Mouse (Mus musculus): ENCODE measurements around the gene Mpzl2. TPM values are rescaled to one million over a fixed set of nuclear protein-coding genes. Genes with fewer than 3 reads are reported as not detected.

Gene Mpzl2
- polyA plus RNA-seq, 1 experiment from 2014 or later: 13.3 TPM

DNA sequence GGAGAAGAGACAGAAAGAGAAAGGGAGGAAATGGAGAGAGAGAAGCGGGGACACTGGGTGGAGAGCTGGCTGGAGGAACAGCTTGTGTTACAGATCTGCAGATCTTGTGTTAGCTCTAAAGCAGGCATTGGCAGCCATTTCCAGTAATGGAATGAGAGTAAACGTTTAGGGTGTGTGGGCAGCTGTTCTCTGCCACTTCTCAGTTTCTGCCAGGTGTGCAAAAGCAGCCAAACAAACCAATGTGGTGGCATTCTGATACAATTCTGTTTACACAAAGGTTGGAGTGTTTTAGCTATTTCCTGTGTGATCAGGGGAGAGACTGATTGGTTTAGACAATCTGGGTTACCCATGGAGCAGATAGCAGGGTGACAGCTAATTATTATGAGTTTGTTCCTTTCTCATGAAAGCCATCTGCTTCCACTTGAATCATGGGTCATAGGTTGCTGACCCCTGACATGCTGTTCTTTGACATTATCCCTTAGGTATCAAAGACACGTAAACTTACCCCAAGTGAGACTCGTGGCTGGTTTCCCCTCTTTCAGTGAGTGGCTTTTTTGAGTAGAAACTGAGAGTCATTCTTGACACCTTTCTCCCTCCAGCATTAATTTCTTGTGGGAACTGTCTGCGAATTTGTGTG is 18.8 kb downstream of the Mpzl2 start:
- ATAC-seq (ENCODE audit: low read depth): no peak
- Histone ChIP-seq H3K27ac (replicated peaks; ENCODE audit: low read depth, low read length) (no peak overlapping the region), H3K4me3 (ENCODE audit: low read depth, low read length) (no peak overlapping the region), H3K9me3 (ENCODE audit: control insufficient read depth, low read length) (no peaks in the 10 kb centered on the region), H3K36me3 (ENCODE audit: control insufficient read depth, insufficient read depth, low read length) (no peaks in the 10 kb centered on the region), H3K4me1 (ENCODE audit: control insufficient read depth, insufficient read depth, low read length) (no peaks in the 10 kb centered on the region), H3K4me2 (ENCODE audit: low read depth, low read length) (no peak overlapping the region), H3K27me3 (replicated peaks; ENCODE audit: control insufficient read depth, insufficient read depth, low read length) (peaks cover 4% of the 10 kb centered on the region; the same call in 1 of the 2 replicates), H3K9ac (ENCODE audit: low read depth, low read length) (no peak overlapping the region)
- 19% methylated on average over 5 of the region's 5 CpGs for WGBS
- DNase-seq (ENCODE audit: low spot score): no peak

DNA sequence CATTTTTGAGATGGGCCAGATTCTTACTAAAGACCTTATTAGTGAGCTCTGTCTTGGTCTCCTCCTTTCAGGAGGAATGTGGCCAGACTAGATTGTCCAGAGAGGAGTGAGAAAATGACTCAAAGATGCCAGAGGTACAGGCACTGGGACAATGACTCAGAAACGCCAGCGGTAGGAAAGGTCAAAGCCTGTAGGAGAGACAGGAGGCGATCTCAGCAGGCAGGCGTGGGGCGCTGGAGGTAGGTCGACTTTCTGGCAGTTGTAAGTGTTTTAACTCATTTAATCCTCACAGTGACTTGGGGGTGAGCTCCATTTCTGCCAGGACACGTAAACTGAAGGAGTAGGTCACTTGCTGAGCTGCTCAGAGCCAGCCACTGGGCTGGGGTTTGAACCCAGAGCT is 20.6 kb downstream of the Mpzl2 start:
- H3K9ac ChIP-seq (ENCODE audit: low read depth, low read length): no peak overlapping the region
- no peaks in the 10 kb centered on the region for H3K36me3 ChIP-seq (ENCODE audit: control insufficient read depth, insufficient read depth, low read length)
- DNase-seq (ENCODE audit: low spot score): no peak
- H3K4me1 ChIP-seq (ENCODE audit: control insufficient read depth, insufficient read depth, low read length): no peaks in the 10 kb centered on the region
- ATAC-seq (ENCODE audit: low read depth): no peak
- H3K9me3 ChIP-seq (ENCODE audit: control insufficient read depth, low read length): no peaks in the 10 kb centered on the region
- no peak overlapping the region for H3K27ac ChIP-seq (replicated peaks; ENCODE audit: low read depth, low read length)
- H3K27me3 ChIP-seq (replicated peaks; ENCODE audit: control insufficient read depth, insufficient read depth, low read length): peaks cover 4% of the 10 kb centered on the region; the same call in 1 of the 2 replicates
- 36% methylated on average over 7 of the region's 7 CpGs for WGBS
- no peak overlapping the region for H3K4me3 ChIP-seq (ENCODE audit: low read depth, low read length)
- H3K4me2 ChIP-seq (ENCODE audit: low read depth, low read length): no peak overlapping the region

DNA sequence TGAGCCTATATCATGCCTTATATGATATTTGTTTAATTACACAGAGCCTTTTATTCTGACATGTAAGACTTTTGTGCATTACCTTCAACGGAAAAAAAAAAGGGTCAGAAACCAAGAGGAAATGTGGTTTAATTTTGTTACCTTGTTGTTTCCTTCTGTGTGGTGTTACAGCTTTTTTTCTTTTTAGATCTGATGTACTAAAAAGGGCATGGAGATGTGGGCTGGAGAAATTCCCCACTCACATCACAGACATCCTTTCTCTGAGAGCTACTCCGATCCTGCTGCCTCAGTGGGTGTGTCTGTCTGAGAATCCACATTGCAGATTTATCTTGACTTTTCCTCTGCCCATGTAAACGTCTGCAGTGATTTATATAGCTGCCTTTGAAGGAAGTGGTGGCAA is 23.1 kb downstream of the Mpzl2 start:
- H3K27ac ChIP-seq (replicated peaks; ENCODE audit: low read depth, low read length): no peak overlapping the region
- H3K36me3 ChIP-seq (ENCODE audit: control insufficient read depth, insufficient read depth, low read length): no peaks in the 10 kb centered on the region
- no peak overlapping the region for H3K9ac ChIP-seq (ENCODE audit: low read depth, low read length)
- no peak overlapping the region for H3K4me2 ChIP-seq (ENCODE audit: low read depth, low read length)
- H3K27me3 ChIP-seq (replicated peaks; ENCODE audit: control insufficient read depth, insufficient read depth, low read length): peaks cover 4% of the 10 kb centered on the region; the same call in 1 of the 2 replicates
- no peak overlapping the region for H3K4me3 ChIP-seq (ENCODE audit: low read depth, low read length)
- no peak for ATAC-seq (ENCODE audit: low read depth)
- H3K4me1 ChIP-seq (ENCODE audit: control insufficient read depth, insufficient read depth, low read length): no peaks in the 10 kb centered on the region
- WGBS: 62% methylated on average over 3 of the region's 3 CpGs
- no peaks in the 10 kb centered on the region for H3K9me3 ChIP-seq (ENCODE audit: control insufficient read depth, low read length)
- DNase-seq (ENCODE audit: low spot score): no peak

DNA sequence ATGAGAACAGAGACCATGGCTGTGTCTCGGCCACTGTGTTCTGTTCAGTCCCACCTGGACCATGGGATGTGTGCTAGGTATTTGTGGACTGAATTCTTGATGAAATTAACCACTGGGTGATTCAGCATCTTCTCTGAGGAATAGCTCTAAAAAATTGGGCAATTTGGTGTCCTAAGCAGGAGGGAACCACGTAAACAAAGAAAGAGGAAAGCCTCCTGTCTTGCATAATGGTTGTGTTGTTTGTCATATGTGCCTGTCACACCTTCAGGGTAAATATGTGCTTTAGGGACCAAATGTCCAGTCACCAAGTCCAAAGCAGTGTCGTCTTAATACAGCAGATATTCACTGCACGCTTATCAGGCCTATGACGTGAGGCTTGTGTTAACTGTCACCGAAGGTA is 24.8 kb downstream of the Mpzl2 start:
- DNase-seq (ENCODE audit: low spot score): no peak
- whole genome bisulfite sequencing: 70% methylated on average over 6 of the region's 6 CpGs
- Histone ChIP-seq H3K4me1 (ENCODE audit: control insufficient read depth, insufficient read depth, low read length) (no peaks in the 10 kb centered on the region), H3K9ac (ENCODE audit: low read depth, low read length) (no peak overlapping the region), H3K36me3 (ENCODE audit: control insufficient read depth, insufficient read depth, low read length) (no peaks in the 10 kb centered on the region), H3K4me2 (ENCODE audit: low read depth, low read length) (no peak overlapping the region), H3K4me3 (ENCODE audit: low read depth, low read length) (no peak overlapping the region), H3K27ac (replicated peaks; ENCODE audit: low read depth, low read length) (no peak overlapping the region), H3K9me3 (ENCODE audit: control insufficient read depth, low read length) (no peaks in the 10 kb centered on the region), H3K27me3 (replicated peaks; ENCODE audit: control insufficient read depth, insufficient read depth, low read length) (no peaks in the 10 kb centered on the region; the same call in 1 of the 2 replicates)
- ATAC-seq (ENCODE audit: low read depth): no peak

DNA sequence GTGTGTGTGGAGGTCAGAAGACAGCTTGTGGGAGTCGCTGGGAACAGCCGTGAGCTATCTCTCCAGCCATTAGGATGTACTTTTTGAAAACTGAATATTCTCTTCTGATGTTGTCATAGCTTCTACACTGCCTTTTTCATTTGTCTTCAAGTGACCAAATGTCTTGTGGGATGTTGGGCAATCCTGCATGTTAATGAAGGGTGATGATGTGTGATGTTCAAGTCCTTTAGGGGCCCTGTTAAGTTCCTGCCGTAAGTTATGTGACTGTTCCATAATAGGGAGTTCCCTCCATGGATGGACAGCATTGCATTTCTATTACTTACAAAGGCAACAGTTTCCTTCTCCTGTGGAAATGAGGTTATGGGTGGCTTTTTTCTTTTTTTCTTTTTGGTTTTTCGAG is 27.1 kb downstream of the Mpzl2 start:
- no peak for ATAC-seq (ENCODE audit: low read depth)
- 78% methylated on average over 4 of the region's 4 CpGs for WGBS
- no peaks in the 10 kb centered on the region for H3K9me3 ChIP-seq (ENCODE audit: control insufficient read depth, low read length)

DNA sequence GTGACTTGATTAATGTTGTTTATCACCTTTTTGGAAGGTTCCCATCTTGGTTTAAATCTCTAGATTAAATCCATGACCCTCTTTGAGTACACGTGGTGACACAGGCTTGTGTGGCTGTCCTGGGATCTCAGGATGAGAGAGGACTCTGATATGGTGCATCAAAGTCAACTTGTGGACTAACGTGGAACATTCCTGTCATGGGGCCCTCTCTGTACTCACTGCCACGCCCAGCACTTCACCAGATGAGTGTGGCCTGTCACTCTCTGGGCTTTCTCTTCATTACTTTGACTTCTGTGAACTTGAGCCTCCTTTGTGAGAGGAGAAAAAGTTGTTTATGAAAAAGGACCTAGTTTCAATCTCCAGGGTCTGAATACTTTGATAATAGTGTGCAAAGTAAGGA is 32.2 kb downstream of the Mpzl2 start:
- H3K36me3 ChIP-seq (ENCODE audit: control insufficient read depth, insufficient read depth, low read length): no peaks in the 10 kb centered on the region
- H3K4me1 ChIP-seq (ENCODE audit: control insufficient read depth, insufficient read depth, low read length): no peaks in the 10 kb centered on the region
- ATAC-seq (ENCODE audit: low read depth) (no peak), DNase-seq (ENCODE audit: low spot score) (no peak)
- H3K27me3 ChIP-seq (replicated peaks; ENCODE audit: control insufficient read depth, insufficient read depth, low read length): no peaks in the 10 kb centered on the region
- H3K9ac ChIP-seq (ENCODE audit: low read depth, low read length): no peak overlapping the region
- H3K27ac ChIP-seq (replicated peaks; ENCODE audit: low read depth, low read length): no peak overlapping the region
- H3K4me3 ChIP-seq (ENCODE audit: low read depth, low read length): no peak overlapping the region
- no peaks in the 10 kb centered on the region for H3K9me3 ChIP-seq (ENCODE audit: control insufficient read depth, low read length)
- 47% methylated on average over 3 of the region's 3 CpGs for WGBS
- no peak overlapping the region for H3K4me2 ChIP-seq (ENCODE audit: low read depth, low read length)

More for the DNA sequence above, 27.1 kb downstream of the Mpzl2 start:
- H3K4me3 ChIP-seq (ENCODE audit: low read depth, low read length): no peak overlapping the region
- no peaks in the 10 kb centered on the region for H3K4me1 ChIP-seq (ENCODE audit: control insufficient read depth, insufficient read depth, low read length)
- H3K27me3 ChIP-seq (replicated peaks; ENCODE audit: control insufficient read depth, insufficient read depth, low read length): no peaks in the 10 kb centered on the region
- no peak overlapping the region for H3K9ac ChIP-seq (ENCODE audit: low read depth, low read length)
- no peak overlapping the region for H3K4me2 ChIP-seq (ENCODE audit: low read depth, low read length)
- no peak overlapping the region for H3K27ac ChIP-seq (replicated peaks; ENCODE audit: low read depth, low read length)
- DNase-seq (ENCODE audit: low spot score): no peak
- no peaks in the 10 kb centered on the region for H3K36me3 ChIP-seq (ENCODE audit: control insufficient read depth, insufficient read depth, low read length)

DNA sequence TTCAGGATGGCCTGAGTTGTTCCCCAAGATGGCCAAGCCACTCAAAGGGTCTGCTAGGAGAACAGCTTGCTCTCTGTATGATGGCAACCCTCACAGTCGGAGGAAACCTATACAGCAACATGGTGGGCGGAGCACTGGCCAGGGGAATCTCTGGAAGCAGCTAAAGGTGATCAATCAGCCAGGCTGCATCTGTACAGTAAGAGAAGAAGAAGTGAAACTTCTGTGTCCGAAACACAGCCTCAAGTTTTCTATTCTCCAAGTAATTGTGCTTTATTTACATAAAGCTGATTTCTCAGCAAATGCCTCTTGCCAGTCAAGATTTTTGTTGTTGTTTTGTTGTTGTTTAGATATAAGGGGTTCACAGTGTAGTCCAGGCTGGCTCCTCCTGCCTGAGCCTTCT is 38.3 kb downstream of the Mpzl2 start:
- ATAC-seq (ENCODE audit: low read depth) (no peak), DNase-seq (ENCODE audit: low spot score) (no peak)
- H3K4me1 ChIP-seq (ENCODE audit: control insufficient read depth, insufficient read depth, low read length): no peaks in the 10 kb centered on the region
- no peaks in the 10 kb centered on the region for H3K9me3 ChIP-seq (ENCODE audit: control insufficient read depth, low read length)
- no peak overlapping the region for H3K9ac ChIP-seq (ENCODE audit: low read depth, low read length)
- WGBS: 66% methylated on average over 3 of the region's 3 CpGs
- H3K4me3 ChIP-seq (ENCODE audit: low read depth, low read length): no peak overlapping the region
- no peak overlapping the region for H3K27ac ChIP-seq (replicated peaks; ENCODE audit: low read depth, low read length)
- H3K4me2 ChIP-seq (ENCODE audit: low read depth, low read length): no peak overlapping the region
- no peaks in the 10 kb centered on the region for H3K36me3 ChIP-seq (ENCODE audit: control insufficient read depth, insufficient read depth, low read length)
- no peaks in the 10 kb centered on the region; the same call in 1 of the 2 replicates for H3K27me3 ChIP-seq (replicated peaks; ENCODE audit: control insufficient read depth, insufficient read depth, low read length)

DNA sequence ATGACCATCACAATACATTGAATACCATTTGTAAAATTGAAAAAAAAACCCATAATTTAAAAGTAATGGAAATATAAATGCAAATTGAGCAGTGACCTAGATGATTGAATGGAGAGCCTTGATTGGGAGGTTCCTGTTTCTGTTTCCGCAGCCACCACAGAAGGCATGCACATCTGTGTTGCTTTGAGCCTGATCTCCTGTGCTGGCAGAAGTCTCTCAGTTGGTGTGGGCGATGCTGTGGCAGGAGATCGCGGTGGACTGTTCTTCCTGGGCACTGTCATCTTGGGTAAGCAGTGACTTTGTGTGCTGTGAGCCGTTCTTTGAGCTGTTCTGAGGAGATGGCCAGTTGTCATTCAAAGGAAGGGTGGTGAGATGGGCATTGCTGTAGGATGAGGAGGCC is 39.4 kb downstream of the Mpzl2 start, which contains the start of gene Jaml:
TSS of gene Jaml (plus strand) at position 173 of the 400 bp plus-strand sequence.
- Histone ChIP-seq H3K27ac (replicated peaks; ENCODE audit: low read depth, low read length) (no peak within 1 kb of the TSS), H3K4me3 (ENCODE audit: low read depth, low read length) (no peak within 1 kb of the TSS), H3K4me2 (ENCODE audit: low read depth, low read length) (no peak within 1 kb of the TSS), H3K9me3 (ENCODE audit: control insufficient read depth, low read length) (no peaks in the 10 kb centered on the region), H3K4me1 (ENCODE audit: control insufficient read depth, insufficient read depth, low read length) (no peaks in the 10 kb centered on the region), H3K9ac (ENCODE audit: low read depth, low read length) (no peak within 1 kb of the TSS), H3K36me3 (ENCODE audit: control insufficient read depth, insufficient read depth, low read length) (no peaks in the 10 kb centered on the region), H3K27me3 (replicated peaks; ENCODE audit: control insufficient read depth, insufficient read depth, low read length) (peaks cover 3% of the 10 kb centered on the region; the same call in 1 of the 2 replicates)
- DNase-seq (ENCODE audit: low spot score) (no peak), ATAC-seq (ENCODE audit: low read depth) (no peak)
- WGBS: 74% methylated on average over 5 of the region's 5 CpGs

DNA sequence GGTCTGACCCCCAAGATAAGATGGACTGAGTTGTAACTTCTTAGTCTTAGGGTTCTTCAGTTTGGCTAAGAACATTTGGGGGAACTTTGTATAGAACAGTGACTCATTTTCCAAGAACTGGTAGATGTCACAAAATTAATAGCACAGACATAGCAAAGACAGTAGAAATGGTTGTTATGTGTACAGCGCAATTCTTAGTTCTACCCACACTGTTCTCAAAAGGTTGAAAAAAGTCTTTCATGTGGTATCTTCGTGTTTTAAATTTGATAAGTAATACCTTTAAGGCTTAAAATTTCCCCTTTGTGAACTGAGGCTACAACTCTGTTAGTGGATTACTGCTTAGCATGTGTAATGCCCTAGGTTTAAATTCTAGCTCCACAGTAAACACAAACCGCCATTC is 43.5 kb downstream of the Mpzl2 start:
- Histone ChIP-seq H3K36me3 (ENCODE audit: control insufficient read depth, insufficient read depth, low read length) (no peaks in the 10 kb centered on the region), H3K9me3 (ENCODE audit: control insufficient read depth, low read length) (no peaks in the 10 kb centered on the region), H3K4me1 (ENCODE audit: control insufficient read depth, insufficient read depth, low read length) (no peaks in the 10 kb centered on the region), H3K27ac (replicated peaks; ENCODE audit: low read depth, low read length) (no peak overlapping the region), H3K27me3 (replicated peaks; ENCODE audit: control insufficient read depth, insufficient read depth, low read length) (peaks cover 3% of the 10 kb centered on the region; the same call in 1 of the 2 replicates), H3K4me2 (ENCODE audit: low read depth, low read length) (no peak overlapping the region), H3K9ac (ENCODE audit: low read depth, low read length) (no peak overlapping the region), H3K4me3 (ENCODE audit: low read depth, low read length) (no peak overlapping the region)
- no peak for ATAC-seq (ENCODE audit: low read depth)
- WGBS: 84% methylated on average over 3 of the region's 3 CpGs
- no peak for DNase-seq (ENCODE audit: low spot score)
